Mouse (Mus musculus) midbrain, embryonic 15.5 days (tissue): ENCODE measurements at regions not wholly inside any gene's neighbourhood (a gene's known extent, or its start where the extent isn't known, plus 50 kb on each side); places are given as distances from the start of the nearest gene placed in this dataset.

Experiments used
- ATAC-seq: fragments of 200-750 bp; cut with Nextera tagmentation; replicated peaks from 2 replicates; pipeline ENCODE4 v1.8.0; 2017; ENCODE audit warnings: moderate TSS enrichment
- H3K27ac ChIP-seq: fragments of 300-500 bp; sonication (generic); 2 replicates; pipeline ENCODE4 v1.5.1; 2015; ENCODE audit warnings: mild to moderate bottlenecking, inconsistent platforms
- H3K27me3 ChIP-seq: fragments of 300-500 bp; sonication (generic); replicated peaks from 2 replicates; pipeline ENCODE4 v1.6.1; 2015; ENCODE audit warnings: inconsistent platforms
- H3K36me3 ChIP-seq: fragments of 300-500 bp; sonication (generic); replicated peaks from 2 replicates; pipeline ENCODE4 v1.6.1; 2015; ENCODE audit warnings: inconsistent platforms
- H3K4me1 ChIP-seq: fragments of 300-500 bp; sonication (generic); 2 replicates; pipeline ENCODE4 v1.6.1; 2015; ENCODE audit warnings: inconsistent platforms
- H3K4me2 ChIP-seq: fragments of 300-500 bp; sonication (generic); 2 replicates; pipeline ENCODE4 v1.6.1; 2015; ENCODE audit warnings: inconsistent platforms, mild to moderate bottlenecking, moderate library complexity
- H3K4me3 ChIP-seq: fragments of 300-500 bp; sonication (generic); 2 replicates; pipeline ENCODE4 v1.5.1; 2015; ENCODE audit warnings: mild to moderate bottlenecking, inconsistent platforms
- H3K9ac ChIP-seq: fragments of 300-500 bp; sonication (generic); 2 replicates; pipeline ENCODE4 v1.6.1; 2015; ENCODE audit warnings: mild to moderate bottlenecking, inconsistent platforms
- H3K9me3 ChIP-seq: fragments of 300-500 bp; sonication (generic); 2 replicates; pipeline ENCODE4 v1.6.1; 2016; ENCODE audit warnings: inconsistent platforms
- WGBS: fragments of 180-500 bp; shearing (Covaris S2); methylation state at CpG from one replicate; pipeline ENCODE4 v1.1.7; 2015; ENCODE audit warnings: mixed read lengths; 5-methylcytosine and 5-hydroxymethylcytosine counted together

GRCm38 (mm10) chr5:43074536-43074935 is 158.4 kb upstream of the Cpeb2 start:
- H3K4me3 ChIP-seq, result no peak overlapping the region
- no peaks in the 10 kb centered on the region for H3K9me3 ChIP-seq
- no peaks in the 10 kb centered on the region for H3K27me3 ChIP-seq
- H3K27ac ChIP-seq, result no peak overlapping the region
- no peak overlapping the region for H3K9ac ChIP-seq
- 89% methylated on average over 3 of the region's 3 CpGs for WGBS
- no peaks in the 10 kb centered on the region for H3K36me3 ChIP-seq
- no peak for ATAC-seq
- H3K4me1 ChIP-seq, result no peaks in the 10 kb centered on the region
- H3K4me2 ChIP-seq, result no peak overlapping the region

- Histone ChIP-seq H3K9me3 (no peaks in the 10 kb centered on the region), H3K4me3 (no peak overlapping the region), H3K27ac (no peak overlapping the region), H3K27me3 (no peaks in the 10 kb centered on the region), H3K36me3 (no peaks in the 10 kb centered on the region), H3K4me1 (no peaks in the 10 kb centered on the region), H3K9ac (no peak overlapping the region), H3K4me2 (no peak overlapping the region)
- WGBS, result 81% methylated on average over 1 of the region's 1 CpGs
- no peak for ATAC-seq
Observed at GRCm38 (mm10) chr5:43080252-43080651, 152.7 kb upstream of the Cpeb2 start.

GRCm38 (mm10) chr5:43081561-43082534 is 151.1 kb upstream of the Cpeb2 start:
- WGBS, result 60% methylated on average over 11 of the region's 11 CpGs
- H3K36me3 ChIP-seq, result no peaks in the 10 kb centered on the region
- no peaks in the 10 kb centered on the region for H3K27me3 ChIP-seq
- no peak overlapping the region for H3K9ac ChIP-seq
- peak; percentile 78 for ATAC-seq
- no peaks in the 10 kb centered on the region for H3K9me3 ChIP-seq
- no peak overlapping the region for H3K4me3 ChIP-seq
- no peaks in the 10 kb centered on the region for H3K4me1 ChIP-seq
- no peak overlapping the region for H3K27ac ChIP-seq
- no peak overlapping the region for H3K4me2 ChIP-seq

- H3K4me2 ChIP-seq, result no peak overlapping the region
- H3K4me3 ChIP-seq, result no peak overlapping the region
- peaks cover 20% of the 10 kb centered on the region for H3K4me1 ChIP-seq
- no peak overlapping the region for H3K9ac ChIP-seq
- H3K27ac ChIP-seq, result no peak overlapping the region
- H3K27me3 ChIP-seq, result no peaks in the 10 kb centered on the region
- 90% methylated on average over 2 of the region's 2 CpGs for WGBS
- H3K36me3 ChIP-seq, result no peaks in the 10 kb centered on the region
- no peaks in the 10 kb centered on the region for H3K9me3 ChIP-seq
- ATAC-seq, result no peak
Observed at GRCm38 (mm10) chr5:43087077-43087476, 145.9 kb upstream of the Cpeb2 start.

GRCm38 (mm10) chr5:43087907-43088387 is 145.0 kb upstream of the Cpeb2 start:
- H3K9ac ChIP-seq, result no peak overlapping the region
- H3K9me3 ChIP-seq, result no peaks in the 10 kb centered on the region
- peak; percentile 73 for ATAC-seq
- no peaks in the 10 kb centered on the region for H3K36me3 ChIP-seq
- WGBS, result 31% methylated on average over 8 of the region's 8 CpGs
- H3K27me3 ChIP-seq, result no peaks in the 10 kb centered on the region
- peak overlapping the region; percentile 58; the same call in 1 of the 2 replicates for H3K27ac ChIP-seq
- peaks cover 20% of the 10 kb centered on the region for H3K4me1 ChIP-seq
- no peak overlapping the region for H3K4me3 ChIP-seq
- no peak overlapping the region for H3K4me2 ChIP-seq

- Histone ChIP-seq H3K4me3 (no peak overlapping the region), H3K27me3 (no peaks in the 10 kb centered on the region), H3K9me3 (no peaks in the 10 kb centered on the region), H3K9ac (no peak overlapping the region), H3K4me1 (peaks cover 20% of the 10 kb centered on the region), H3K36me3 (no peaks in the 10 kb centered on the region), H3K27ac (peak overlapping the region; percentile 58), H3K4me2 (no peak overlapping the region)
- ATAC-seq, result peak; percentile 82
- 19% methylated on average over 12 of the region's 12 CpGs for WGBS
Observed at GRCm38 (mm10) chr5:43088650-43089397, 144.1 kb upstream of the Cpeb2 start.

GRCm38 (mm10) chr5:43089475-43089874 is 143.5 kb upstream of the Cpeb2 start:
- H3K27ac ChIP-seq, result no peak overlapping the region
- peaks cover 25% of the 10 kb centered on the region for H3K4me1 ChIP-seq
- no peak overlapping the region for H3K4me3 ChIP-seq
- H3K4me2 ChIP-seq, result no peak overlapping the region
- no peak overlapping the region for H3K9ac ChIP-seq
- no peaks in the 10 kb centered on the region for H3K27me3 ChIP-seq
- H3K36me3 ChIP-seq, result no peaks in the 10 kb centered on the region
- peak; percentile 21; the same call in 1 of the 2 replicates for ATAC-seq
- WGBS, result 13% methylated on average over 2 of the region's 2 CpGs
- H3K9me3 ChIP-seq, result no peaks in the 10 kb centered on the region

- no peak for ATAC-seq
- 49% methylated on average over 1 of the region's 1 CpGs for WGBS
- Histone ChIP-seq H3K4me2 (no peak overlapping the region), H3K4me3 (no peak overlapping the region), H3K4me1 (peaks cover 30% of the 10 kb centered on the region), H3K36me3 (no peaks in the 10 kb centered on the region), H3K9me3 (no peaks in the 10 kb centered on the region), H3K27me3 (no peaks in the 10 kb centered on the region), H3K9ac (no peak overlapping the region), H3K27ac (no peak overlapping the region)
Observed at GRCm38 (mm10) chr5:43089941-43090340, 143.0 kb upstream of the Cpeb2 start.

GRCm38 (mm10) chr5:43093647-43094326 is 139.2 kb upstream of the Cpeb2 start:
- no peaks in the 10 kb centered on the region for H3K27me3 ChIP-seq
- H3K27ac ChIP-seq, result no peak overlapping the region
- H3K36me3 ChIP-seq, result no peaks in the 10 kb centered on the region
- no peak overlapping the region for H3K4me3 ChIP-seq
- H3K4me1 ChIP-seq, result peaks cover 18% of the 10 kb centered on the region
- 78% methylated on average over 5 of the region's 5 CpGs for WGBS
- H3K9ac ChIP-seq, result no peak overlapping the region
- H3K4me2 ChIP-seq, result no peak overlapping the region
- peak; percentile 49 for ATAC-seq
- no peaks in the 10 kb centered on the region for H3K9me3 ChIP-seq

- Histone ChIP-seq H3K9me3 (no peaks in the 10 kb centered on the region), H3K36me3 (no peaks in the 10 kb centered on the region), H3K27me3 (no peaks in the 10 kb centered on the region), H3K4me2 (no peak overlapping the region), H3K27ac (no peak overlapping the region), H3K9ac (no peak overlapping the region), H3K4me3 (no peak overlapping the region), H3K4me1 (peaks cover 11% of the 10 kb centered on the region)
- WGBS, result 14% methylated on average over 7 of the region's 7 CpGs
- ATAC-seq, result peak; percentile 76
Observed at GRCm38 (mm10) chr5:43094329-43094898, 138.6 kb upstream of the Cpeb2 start.

GRCm38 (mm10) chr5:43102000-43102459 is 130.9 kb upstream of the Cpeb2 start:
- H3K27me3 ChIP-seq, result no peaks in the 10 kb centered on the region
- H3K9ac ChIP-seq, result no peak overlapping the region
- no peaks in the 10 kb centered on the region for H3K36me3 ChIP-seq
- no peak overlapping the region for H3K27ac ChIP-seq
- WGBS, result 18% methylated on average over 4 of the region's 4 CpGs
- peaks cover 7% of the 10 kb centered on the region for H3K4me1 ChIP-seq
- no peak overlapping the region for H3K4me2 ChIP-seq
- no peak overlapping the region for H3K4me3 ChIP-seq
- ATAC-seq, result peak; percentile 70
- no peaks in the 10 kb centered on the region for H3K9me3 ChIP-seq
